Mouse (Mus musculus) liver, adult 10 weeks (tissue): ENCODE data around the gene Hip1r. TPM values are rescaled to one million over a fixed set of nuclear protein-coding genes. Genes with fewer than 3 reads are reported as not detected.

Source experiments
- polyA plus RNA-seq: library from polyadenylated mRNA; stranded (reverse); fragments of 350-450 nt; fragmentation: Illumina TruSeq; extraction: RNeasy Lipid Tissue Mini Kit (QIAGEN cat#74804); gene quantifications from one replicate; pipeline ENCODE4 v1.2.3, GENCODE M21; 2014; ENCODE audit warnings: low read depth, low replicate concordance

Hip1r gene
- polyA plus RNA-seq, result 0.87 TPM

GRCm38 (mm10) chr5:123973299-123974178 is at the start of gene Hip1r:
Gene Hip1r (plus strand): TSS chr5:123973628.

DNA sequence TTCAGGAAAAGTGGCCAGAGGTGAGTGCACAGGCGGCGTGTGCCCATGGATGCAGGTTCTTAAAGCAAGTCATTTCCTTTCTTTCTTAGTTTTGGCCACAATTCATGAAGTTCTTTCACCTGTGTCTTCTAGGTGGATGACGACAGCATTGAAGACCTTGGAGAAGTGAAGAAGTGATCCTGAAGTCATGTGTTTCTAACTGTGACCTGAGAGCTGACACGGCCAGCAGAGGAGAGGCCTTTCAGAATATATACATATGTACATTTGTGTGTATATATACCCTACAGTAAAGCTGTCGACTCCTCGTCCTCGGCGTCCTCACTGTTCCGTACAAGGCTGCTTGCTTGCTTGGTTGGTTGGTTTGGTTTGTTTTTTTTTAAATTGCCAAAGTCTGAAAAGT is 46.3 kb upstream of the Hip1r start, which contains the start of gene Gm43518:
Gene Gm43518, plus strand, starts transcription at position 301 of the 400 bp plus-strand sequence.

GRCm38 (mm10) chr5:123930508-123930989 is 42.9 kb upstream of the Hip1r start, which contains the start of gene Ccdc62:
Gene Ccdc62 (plus strand): TSS chr5:123930679.

DNA sequence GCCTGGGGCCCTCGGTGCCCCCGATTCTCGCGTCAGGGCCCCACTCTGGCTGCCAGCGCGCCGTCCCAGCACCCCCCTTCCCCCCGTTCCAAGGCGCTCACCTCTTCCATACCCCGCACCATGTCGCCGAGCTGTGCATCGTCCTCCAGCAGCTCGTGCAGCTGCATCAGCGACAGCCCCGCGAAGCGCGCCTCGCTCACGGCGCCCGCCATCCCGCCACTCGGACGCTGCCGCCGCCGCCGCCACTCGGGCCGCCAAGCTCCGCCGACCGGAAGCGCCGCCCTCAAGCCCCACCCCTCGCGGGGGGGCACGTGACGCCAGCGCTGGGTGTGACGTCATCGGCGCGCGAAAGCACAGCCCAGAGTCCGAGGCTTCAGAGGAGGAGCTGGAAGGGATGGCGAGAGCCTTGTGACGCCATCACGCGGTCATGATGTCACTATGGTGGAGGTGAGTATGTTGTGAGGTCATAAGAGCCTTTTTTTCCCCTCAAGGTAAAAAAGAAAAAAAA is 58.6 kb downstream of the Hip1r start, which contains the start of gene Vps37b:
Gene Vps37b, minus strand, starts transcription at position 270 of the 508 bp plus-strand sequence.

Other genes with a start within 250 kb of the Hip1r start
- 92.5 TPM for gene Rsrc2, start 224.2 kb upstream of the Hip1r start, polyA plus RNA-seq
- not detected for gene Kntc1, start 223.9 kb upstream of the Hip1r start, polyA plus RNA-seq
- not detected for gene Hcar2, start 108.1 kb upstream of the Hip1r start, polyA plus RNA-seq
- gene Hcar1, start 93.6 kb upstream of the Hip1r start, polyA plus RNA-seq, result not detected
- 135 TPM for gene Denr, start 66.5 kb upstream of the Hip1r start, polyA plus RNA-seq
- not detected for gene Gm43518, start 46.2 kb upstream of the Hip1r start, polyA plus RNA-seq
- 1.7 TPM for gene Ccdc62, start 42.9 kb upstream of the Hip1r start, polyA plus RNA-seq
- gene Vps37b, start 58.6 kb downstream of the Hip1r start, polyA plus RNA-seq, result 4.3 TPM
- gene Abcb9, start 122.2 kb downstream of the Hip1r start, polyA plus RNA-seq, result not detected
- 1.6 TPM for gene Ogfod2, start 138.7 kb downstream of the Hip1r start, polyA plus RNA-seq
- 2.1 TPM for gene Arl6ip4, start 142.5 kb downstream of the Hip1r start, polyA plus RNA-seq